Mouse (Mus musculus) hindbrain, embryonic 12.5 days (tissue): ENCODE measurements around the gene Zfhx2. TPM values are rescaled to one million over a fixed set of nuclear protein-coding genes. Genes with fewer than 3 reads are reported as not detected.
A peak's percentile ranks its signal among the peaks of the same experiment; 100 is the strongest.

Experiments used
- ATAC-seq: fragments of 200-750 bp; cut with Nextera tagmentation; 2 replicates; pipeline ENCODE4 v1.8.0; 2017; ENCODE audit warnings: moderate TSS enrichment; ENCODE audit not compliant: low FRiP score
- H3K27ac ChIP-seq: fragments of 300-500 bp; sonication (generic); 2 replicates; pipeline ENCODE4 v1.5.1; 2016; ENCODE audit warnings: mild to moderate bottlenecking
- H3K27me3 ChIP-seq: fragments of 300-500 bp; sonication (generic); 2 replicates; pipeline ENCODE4 v1.6.1; 2016; ENCODE audit warnings: mild to moderate bottlenecking
- H3K36me3 ChIP-seq: fragments of 300-500 bp; sonication (generic); 2 replicates; pipeline ENCODE4 v1.6.1; 2016; ENCODE audit warnings: mild to moderate bottlenecking
- H3K4me1 ChIP-seq: fragments of 300-500 bp; sonication (generic); 2 replicates; pipeline ENCODE4 v1.6.1; 2016
- H3K4me2 ChIP-seq: fragments of 300-500 bp; sonication (generic); replicated peaks from 2 replicates; pipeline ENCODE4 v1.6.1; 2016; ENCODE audit warnings: mild to moderate bottlenecking
- H3K4me3 ChIP-seq: fragments of 300-500 bp; sonication (generic); 2 replicates; pipeline ENCODE4 v1.5.1; 2016; ENCODE audit warnings: mild to moderate bottlenecking
- H3K9ac ChIP-seq: fragments of 300-500 bp; sonication (generic); 2 replicates; pipeline ENCODE4 v1.6.1; 2016; ENCODE audit warnings: mild to moderate bottlenecking, moderate library complexity
- H3K9me3 ChIP-seq: fragments of 300-500 bp; sonication (generic); replicated peaks from 2 replicates; pipeline ENCODE4 v1.6.1; 2016; ENCODE audit warnings: mild to moderate bottlenecking
- WGBS: fragments of 180-500 bp; shearing (Covaris S2); methylation state at CpG from one replicate; pipeline ENCODE4 v1.1.7; 2016; 5-methylcytosine and 5-hydroxymethylcytosine counted together
- polyA plus RNA-seq: library from polyadenylated mRNA; unstranded; fragments of >200 nt; fragmentation: Nextera tagmentation; extraction: Ambion mirVana; gene quantifications from 2 replicates; pipeline ENCODE4 v1.2.1, GENCODE M21; 2016

Gene Zfhx2
- polyA plus RNA-seq, 1 experiment from 2014 or later: 30.9 TPM

DNA sequence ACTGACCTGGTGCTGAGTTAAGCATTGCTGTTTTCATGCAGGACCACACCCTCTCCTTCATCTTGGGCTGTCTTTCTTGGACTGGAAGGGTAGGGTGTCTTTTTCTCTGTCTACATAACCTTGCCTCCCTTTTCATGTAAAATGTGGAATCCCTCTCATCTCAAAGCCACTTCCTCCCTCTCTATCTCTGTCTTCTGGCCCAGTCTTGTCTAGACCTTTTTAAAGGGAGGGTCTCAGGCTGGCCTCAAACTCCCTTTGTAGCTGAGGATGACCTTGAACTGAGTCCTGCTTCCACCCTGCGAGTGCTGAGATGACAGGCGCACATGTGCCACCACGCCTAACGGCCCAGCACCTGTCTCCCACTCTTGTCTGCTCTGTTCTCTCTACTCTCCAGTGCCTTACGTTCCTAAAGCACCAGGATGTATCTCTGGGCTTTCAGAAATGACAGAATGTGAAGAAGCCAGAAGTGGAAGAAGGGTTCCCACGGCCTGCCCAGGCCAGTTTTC lies 6.1 kb downstream of the Zfhx2 start:
- peak overlapping the region; percentile 83 for H3K27ac ChIP-seq
- no peaks in the 10 kb centered on the region for H3K36me3 ChIP-seq
- H3K27me3 ChIP-seq: no peaks in the 10 kb centered on the region
- no peak overlapping the region for H3K4me2 ChIP-seq
- H3K4me1 ChIP-seq: peaks cover 55% of the 10 kb centered on the region
- 80% methylated on average over 6 of the region's 6 CpGs for WGBS
- H3K9me3 ChIP-seq: no peaks in the 10 kb centered on the region
- no peak overlapping the region for H3K9ac ChIP-seq
- H3K4me3 ChIP-seq: no peak overlapping the region
- 0 out of 2 replicates have a peak, but pooled peaks have one; percentile 15 for ATAC-seq

GRCm38 (mm10) chr14:55085324-55086008 lies 6.7 kb downstream of the Zfhx2 start:
- no peak overlapping the region for H3K4me3 ChIP-seq
- peak overlapping the region; percentile 28; the same call in 1 of the 2 replicates for H3K9ac ChIP-seq
- peak overlapping the region; percentile 11 for H3K4me2 ChIP-seq
- peak overlapping the region; percentile 83 for H3K27ac ChIP-seq
- no peaks in the 10 kb centered on the region for H3K36me3 ChIP-seq
- ATAC-seq: peak; percentile 72
- H3K27me3 ChIP-seq: no peaks in the 10 kb centered on the region
- H3K4me1 ChIP-seq: peaks cover 51% of the 10 kb centered on the region
- WGBS: 34% methylated on average over 9 of the region's 9 CpGs
- H3K9me3 ChIP-seq: no peaks in the 10 kb centered on the region

DNA sequence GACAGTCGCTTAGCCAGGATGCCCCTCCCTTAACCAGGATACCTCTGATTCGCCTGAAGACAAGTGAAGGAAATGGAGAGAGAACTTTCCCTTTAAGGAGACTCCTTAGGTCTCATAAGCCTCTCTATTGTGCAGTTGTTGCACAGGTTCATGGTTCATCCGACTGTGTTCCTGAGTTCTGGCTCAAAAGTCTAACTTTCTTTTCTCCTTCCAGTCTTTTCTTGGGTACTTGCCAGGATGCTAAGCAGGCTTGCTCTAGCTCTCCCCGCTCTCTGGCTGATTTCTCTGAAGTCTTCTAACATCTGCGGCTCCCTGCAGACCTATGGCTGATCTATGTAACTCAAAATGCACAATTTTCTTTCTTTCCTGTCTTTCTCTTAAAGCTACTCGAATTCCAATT lies 8.6 kb downstream of the Zfhx2 start:
- 77% methylated on average over 6 of the region's 6 CpGs for WGBS

GRCm38 (mm10) chr14:55081105-55081504 lies 11.0 kb downstream of the Zfhx2 start:
- H3K9ac ChIP-seq: no peak overlapping the region
- peaks cover 47% of the 10 kb centered on the region for H3K4me1 ChIP-seq
- H3K27ac ChIP-seq: no peak overlapping the region

More for the DNA sequence above, 8.6 kb downstream of the Zfhx2 start:
- Histone ChIP-seq H3K36me3 (no peaks in the 10 kb centered on the region), H3K27ac (no peak overlapping the region), H3K9ac (no peak overlapping the region), H3K9me3 (no peaks in the 10 kb centered on the region), H3K4me1 (peaks cover 48% of the 10 kb centered on the region), H3K4me3 (no peak overlapping the region), H3K27me3 (peaks cover 4% of the 10 kb centered on the region; the same call in 1 of the 2 replicates), H3K4me2 (no peak overlapping the region)
- no peak for ATAC-seq

DNA sequence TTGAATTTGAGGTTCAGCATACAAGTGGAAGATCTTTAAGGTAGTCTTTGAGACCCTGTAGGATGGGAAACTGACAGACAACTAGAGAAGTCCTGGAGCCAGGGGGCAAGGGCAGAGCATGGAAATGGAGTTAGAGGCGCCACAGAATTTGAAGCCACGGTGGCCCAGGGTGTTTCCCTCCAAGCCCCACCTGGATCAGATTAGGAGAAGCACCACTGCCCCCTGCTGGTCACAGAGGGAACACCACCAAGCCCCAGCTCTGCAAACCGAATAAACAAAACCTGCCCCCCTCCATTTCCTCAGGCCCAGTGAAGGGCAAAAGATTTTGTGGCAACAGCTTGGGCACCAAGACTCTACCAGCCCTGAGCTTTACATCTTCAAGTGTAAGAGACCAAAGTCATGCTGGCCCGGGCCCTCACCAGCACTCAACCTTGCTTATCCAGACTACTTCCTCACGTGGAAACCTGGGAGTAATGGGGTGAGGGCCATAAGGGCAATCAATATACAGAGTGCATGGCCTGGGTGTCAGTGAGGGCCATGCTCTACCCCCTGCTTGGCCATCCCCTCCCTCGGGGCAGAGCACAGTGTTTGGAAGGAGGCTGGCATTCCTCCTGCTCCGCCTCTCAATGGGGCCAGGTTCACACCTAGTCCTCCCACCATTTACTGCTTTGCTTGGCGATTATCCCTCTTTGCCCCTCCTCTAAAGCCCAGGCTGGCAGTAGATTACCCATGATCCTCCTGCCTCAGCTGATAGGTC lies 12.7 kb downstream of the Zfhx2 start:
- ATAC-seq: peak; percentile 36
- H3K4me2 ChIP-seq: peak overlapping the region; percentile 42
- H3K9me3 ChIP-seq: no peaks in the 10 kb centered on the region
- H3K4me3 ChIP-seq: no peak overlapping the region
- peak overlapping the region; percentile 90 for H3K27ac ChIP-seq
- peaks cover 36% of the 10 kb centered on the region for H3K4me1 ChIP-seq
- 19% methylated on average over 8 of the region's 8 CpGs for WGBS
- H3K27me3 ChIP-seq: peaks cover 13% of the 10 kb centered on the region; the same call in 1 of the 2 replicates
- H3K36me3 ChIP-seq: peaks cover 6% of the 10 kb centered on the region; the same call in 1 of the 2 replicates
- peak overlapping the region; percentile 45 for H3K9ac ChIP-seq

More at GRCm38 (mm10) chr14:55081105-55081504, 11.0 kb downstream of the Zfhx2 start:
- H3K9me3 ChIP-seq: no peaks in the 10 kb centered on the region
- H3K4me3 ChIP-seq: no peak overlapping the region
- H3K4me2 ChIP-seq: no peak overlapping the region
- 20% methylated on average over 5 of the region's 5 CpGs for WGBS
- H3K27me3 ChIP-seq: peaks cover 13% of the 10 kb centered on the region; the same call in 1 of the 2 replicates
- no peak for ATAC-seq
- H3K36me3 ChIP-seq: no peaks in the 10 kb centered on the region

DNA sequence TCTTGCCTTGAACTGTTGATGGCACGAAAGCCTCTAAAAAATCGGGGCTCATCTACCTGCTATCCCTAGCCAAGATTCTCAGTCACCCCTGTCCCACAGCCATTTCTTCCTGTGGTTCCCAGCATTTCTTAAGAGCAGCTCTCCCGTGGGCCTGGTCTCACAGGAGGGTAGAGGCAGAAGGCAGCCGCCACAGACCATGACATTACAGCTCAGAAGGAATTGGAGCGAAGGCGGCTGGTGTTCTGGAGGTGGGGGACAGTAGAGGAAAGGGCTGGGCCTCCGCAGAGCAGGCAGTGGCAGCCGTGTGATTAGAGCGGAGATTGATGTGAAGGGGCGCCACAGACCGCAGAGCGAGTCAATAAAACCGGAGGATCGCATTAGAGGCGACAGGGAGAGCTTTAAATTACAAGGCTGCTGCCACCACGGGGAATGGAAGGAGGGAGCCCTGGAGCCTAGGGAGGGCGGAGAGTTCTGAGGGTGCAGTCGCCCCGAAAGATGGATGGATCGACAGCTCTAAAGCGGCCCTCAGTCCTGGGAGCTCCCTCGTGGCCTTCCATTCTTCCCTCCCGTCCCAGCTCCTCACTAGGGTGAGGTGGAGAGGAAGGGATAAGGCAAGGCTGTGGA lies 13.6 kb downstream of the Zfhx2 start:
- Histone ChIP-seq H3K27me3 (peaks cover 13% of the 10 kb centered on the region; the same call in 1 of the 2 replicates), H3K9ac (peak overlapping the region; percentile 45), H3K4me3 (peak overlapping the region; percentile 8; the same call in 1 of the 2 replicates), H3K27ac (peak overlapping the region; percentile 90), H3K9me3 (no peaks in the 10 kb centered on the region), H3K4me2 (peak overlapping the region; percentile 42), H3K36me3 (peaks cover 15% of the 10 kb centered on the region), H3K4me1 (peaks cover 36% of the 10 kb centered on the region)
- WGBS: 1% methylated on average over 23 of the region's 23 CpGs
- peak; percentile 82 for ATAC-seq

DNA sequence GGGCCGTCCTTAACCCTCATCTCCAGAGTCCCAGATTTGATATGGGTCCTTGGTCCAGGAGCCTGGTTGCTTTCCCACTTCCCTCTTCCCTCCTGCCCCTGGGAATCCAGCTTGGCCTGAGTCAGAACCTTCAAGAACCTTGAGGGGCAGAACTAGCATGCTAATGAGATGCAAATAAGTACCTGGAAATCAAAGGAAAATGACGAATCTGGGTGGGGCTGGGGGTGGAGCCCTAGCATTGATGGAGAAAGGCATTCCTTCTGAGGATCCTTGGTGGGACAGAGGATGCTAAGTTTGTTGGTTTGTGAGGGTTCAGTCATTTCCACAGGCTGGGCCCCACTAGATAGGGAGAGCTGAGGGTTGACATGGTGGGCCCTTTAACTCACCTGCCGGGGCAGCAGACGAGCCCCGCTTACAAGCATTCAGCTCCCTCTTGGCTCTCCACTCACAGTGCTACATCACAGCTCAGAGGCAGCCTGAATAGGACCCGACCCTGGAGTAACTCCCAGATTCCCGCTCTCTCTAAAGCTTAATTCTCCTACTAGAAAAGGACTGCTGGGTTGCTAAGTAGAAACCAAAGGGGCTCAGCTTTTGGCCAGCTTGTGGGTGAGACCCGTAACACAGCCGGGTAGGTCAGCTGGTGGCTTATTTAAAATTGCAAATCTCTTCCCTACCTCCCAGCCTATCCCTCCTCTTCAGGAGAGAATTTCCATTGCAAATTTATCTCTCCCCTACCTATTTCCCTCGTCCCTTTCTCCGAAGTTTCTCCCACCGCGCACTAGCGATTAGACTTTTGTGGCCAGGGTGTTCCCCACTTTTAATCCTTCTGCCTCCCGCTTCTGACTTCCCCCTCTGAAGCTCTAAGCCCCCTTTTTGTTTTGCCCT lies 14.4 kb downstream of the Zfhx2 start:
- WGBS: 11% methylated on average over 15 of the region's 15 CpGs
- H3K9me3 ChIP-seq: no peaks in the 10 kb centered on the region
- peak overlapping the region; percentile 45 for H3K9ac ChIP-seq
- H3K27me3 ChIP-seq: peaks cover 16% of the 10 kb centered on the region; the same call in 1 of the 2 replicates
- H3K4me2 ChIP-seq: peak overlapping the region; percentile 42
- peak overlapping the region; percentile 8; the same call in 1 of the 2 replicates for H3K4me3 ChIP-seq
- H3K4me1 ChIP-seq: peaks cover 41% of the 10 kb centered on the region
- H3K36me3 ChIP-seq: peaks cover 23% of the 10 kb centered on the region
- peak overlapping the region; percentile 90 for H3K27ac ChIP-seq
- ATAC-seq: no peak

GRCm38 (mm10) chr14:55076956-55077355 lies 15.2 kb downstream of the Zfhx2 start:
- peaks cover 48% of the 10 kb centered on the region for H3K4me1 ChIP-seq
- no peaks in the 10 kb centered on the region for H3K9me3 ChIP-seq
- H3K4me3 ChIP-seq: no peak overlapping the region
- WGBS: 57% methylated on average over 3 of the region's 3 CpGs
- no peak for ATAC-seq
- H3K9ac ChIP-seq: 0 out of 2 replicates have a peak overlapping the region, but pooled peaks have one; percentile 1
- H3K36me3 ChIP-seq: peaks cover 30% of the 10 kb centered on the region
- no peak overlapping the region for H3K4me2 ChIP-seq
- 0 out of 2 replicates have a peak overlapping the region, but pooled peaks have one; percentile 90 for H3K27ac ChIP-seq
- H3K27me3 ChIP-seq: peaks cover 16% of the 10 kb centered on the region; the same call in 1 of the 2 replicates

DNA sequence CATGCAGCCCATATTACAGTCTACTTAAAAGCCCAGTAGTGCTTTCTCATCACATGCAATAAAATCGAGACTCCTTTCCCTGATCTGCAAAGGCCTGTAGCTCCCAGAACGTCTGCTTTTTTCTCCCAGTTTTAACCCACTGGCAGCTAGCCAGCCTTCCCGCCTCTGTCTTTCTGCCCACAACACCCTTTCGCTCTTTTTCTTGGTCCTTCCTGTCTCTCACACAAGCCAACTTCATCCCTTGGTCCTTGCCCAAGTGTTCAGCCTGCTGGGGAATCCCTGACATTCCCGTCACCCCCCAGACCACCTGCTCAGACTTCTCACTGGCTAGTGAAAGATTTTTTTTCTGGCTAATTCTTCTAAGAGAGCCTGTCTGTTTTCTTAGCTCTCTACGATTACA lies 15.9 kb downstream of the Zfhx2 start:
- Histone ChIP-seq H3K4me1 (peaks cover 53% of the 10 kb centered on the region), H3K27ac (no peak overlapping the region), H3K27me3 (peaks cover 16% of the 10 kb centered on the region; the same call in 1 of the 2 replicates), H3K9me3 (no peaks in the 10 kb centered on the region), H3K4me3 (no peak overlapping the region), H3K36me3 (peaks cover 38% of the 10 kb centered on the region), H3K4me2 (no peak overlapping the region), H3K9ac (no peak overlapping the region)
- WGBS: 70% methylated on average over 6 of the region's 6 CpGs
- no peak for ATAC-seq

DNA sequence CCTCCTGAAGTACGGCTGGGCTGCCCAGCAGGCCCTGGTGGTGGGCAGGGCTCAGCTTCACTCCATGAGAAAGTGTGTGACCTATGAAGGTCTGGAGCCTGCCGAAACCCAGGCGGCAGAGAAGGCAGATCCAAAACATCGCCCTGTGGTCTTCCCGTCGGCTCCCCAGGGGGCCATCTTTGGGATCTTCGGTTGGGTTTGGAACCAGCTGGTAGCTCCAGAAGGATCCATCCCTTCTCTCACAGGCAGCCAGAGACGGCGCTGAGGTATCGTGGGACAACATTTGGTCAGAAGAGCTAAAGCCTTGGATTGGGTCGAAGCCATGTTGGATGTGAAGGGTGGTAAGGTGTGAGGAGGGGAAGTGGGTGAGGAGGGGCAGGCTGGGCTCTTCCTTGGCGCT lies 17.7 kb downstream of the Zfhx2 start:
- ATAC-seq: no peak
- Histone ChIP-seq H3K9ac (no peak overlapping the region), H3K9me3 (no peaks in the 10 kb centered on the region), H3K4me2 (no peak overlapping the region), H3K27ac (no peak overlapping the region), H3K27me3 (peaks cover 16% of the 10 kb centered on the region; the same call in 1 of the 2 replicates), H3K4me1 (peaks cover 45% of the 10 kb centered on the region), H3K4me3 (no peak overlapping the region), H3K36me3 (peaks cover 56% of the 10 kb centered on the region)
- WGBS: 96% methylated on average over 12 of the region's 12 CpGs

DNA sequence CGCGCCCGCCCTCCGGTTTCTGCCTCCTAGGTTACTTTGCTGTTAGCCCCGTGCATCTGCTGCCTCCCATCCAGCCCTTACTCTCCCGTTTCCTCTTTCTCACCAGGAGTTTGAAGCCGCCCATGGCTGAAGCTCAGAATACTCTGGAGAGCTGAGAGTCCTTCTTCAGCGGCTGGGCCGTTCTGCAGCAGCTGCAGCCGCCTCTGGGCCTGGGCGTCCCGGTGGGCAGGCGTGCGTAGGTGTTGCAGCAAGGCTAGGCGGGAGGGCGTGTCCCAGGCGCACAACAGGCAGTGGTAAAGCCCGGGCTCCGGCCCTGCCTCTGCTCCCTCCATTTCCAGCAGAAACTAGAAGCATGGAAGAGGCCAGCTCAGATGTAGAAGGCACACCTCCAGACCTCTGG lies 20.4 kb downstream of the Zfhx2 start:
- 29% methylated on average over 19 of the region's 19 CpGs for WGBS
- Histone ChIP-seq H3K4me3 (no peak overlapping the region), H3K4me1 (peaks cover 21% of the 10 kb centered on the region), H3K9me3 (no peaks in the 10 kb centered on the region), H3K36me3 (peaks cover 82% of the 10 kb centered on the region), H3K27ac (0 out of 2 replicates have a peak overlapping the region, but pooled peaks have one; percentile 1), H3K9ac (0 out of 2 replicates have a peak overlapping the region, but pooled peaks have one; percentile 5), H3K4me2 (peak overlapping the region; percentile 11; the same call in 1 of the 2 replicates), H3K27me3 (0 out of 2 replicates have a peak, but pooled peaks cover 3% of the 10 kb centered on the region)
- no peak for ATAC-seq
